Mouse (Mus musculus): ENCODE data around the gene Gm49342. TPM values are rescaled to one million over a fixed set of nuclear protein-coding genes. Genes with fewer than 3 reads are reported as not detected.
"Not testable (repeated sequence)": the region's sequence is repeated elsewhere in the genome, so short reads cannot be mapped to it uniquely, and the experiment has no call there.

Gm49342 gene
- polyA plus RNA-seq (2016; fragmentation: Nextera tagmentation; extraction: Ambion mirVana), result not detected in 2 replicates

DNA sequence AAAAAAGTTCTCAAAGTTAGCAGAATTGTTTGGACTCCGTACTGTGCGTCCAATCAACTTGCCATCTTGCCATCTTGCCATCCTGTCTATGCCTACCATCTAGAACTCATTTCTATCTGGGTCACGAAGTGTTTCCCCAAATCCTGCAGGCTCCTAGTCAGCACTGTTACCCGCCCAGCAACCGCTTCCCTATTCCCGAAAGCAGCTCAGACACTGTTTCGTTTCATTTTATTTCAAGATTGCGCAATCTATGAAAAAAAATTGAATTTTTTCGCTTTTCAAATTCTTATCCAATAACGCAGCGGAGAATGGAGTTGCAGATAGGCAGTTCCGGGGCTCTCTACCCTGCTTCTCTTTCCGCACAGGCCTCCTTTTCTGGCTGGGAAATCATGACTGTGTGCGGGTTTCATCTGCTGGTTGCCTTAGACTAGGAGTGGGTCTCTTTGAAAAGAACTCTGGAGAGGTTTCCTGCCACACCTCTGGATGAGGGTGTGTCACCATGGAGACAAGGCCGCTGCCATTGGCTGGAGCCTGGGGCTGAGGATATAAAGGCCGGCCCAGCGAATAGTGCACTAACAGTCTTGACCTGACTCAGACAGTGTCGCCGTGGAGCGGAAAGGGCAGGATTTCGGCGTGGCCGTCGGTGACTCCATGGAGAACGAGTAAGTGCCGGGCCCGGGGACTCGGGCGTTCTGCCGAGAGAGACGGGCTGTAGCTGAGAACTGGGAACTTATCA is at the start of gene Gm49342:
Gm49342 (plus strand) TSS at position 586 of the 736 bp plus-strand sequence.
- H3K4me3 ChIP-seq, result peak within 1 kb of the TSS; percentile 43
- H3K4me1 ChIP-seq, result peaks cover 5% of the 10 kb centered on the region; the same call in 1 of the 2 replicates
- H3K27me3 ChIP-seq (replicated peaks), result no peaks in the 10 kb centered on the region
- peak within 1 kb of the TSS; percentile 51 for H3K9ac ChIP-seq
- peak within 1 kb of the TSS; percentile 46; the same call in 1 of the 2 replicates for H3K27ac ChIP-seq
- peak within 1 kb of the TSS; percentile 63 for H3K4me2 ChIP-seq (replicated peaks)
- 20% methylated on average over 31 of the region's 31 CpGs for WGBS
- peak; percentile 99 for ATAC-seq (ENCODE audit: low FRiP score, low read depth)
- no peaks in the 10 kb centered on the region for H3K9me3 ChIP-seq
- H3K36me3 ChIP-seq, result peaks cover 2% of the 10 kb centered on the region; the same call in 1 of the 2 replicates

DNA sequence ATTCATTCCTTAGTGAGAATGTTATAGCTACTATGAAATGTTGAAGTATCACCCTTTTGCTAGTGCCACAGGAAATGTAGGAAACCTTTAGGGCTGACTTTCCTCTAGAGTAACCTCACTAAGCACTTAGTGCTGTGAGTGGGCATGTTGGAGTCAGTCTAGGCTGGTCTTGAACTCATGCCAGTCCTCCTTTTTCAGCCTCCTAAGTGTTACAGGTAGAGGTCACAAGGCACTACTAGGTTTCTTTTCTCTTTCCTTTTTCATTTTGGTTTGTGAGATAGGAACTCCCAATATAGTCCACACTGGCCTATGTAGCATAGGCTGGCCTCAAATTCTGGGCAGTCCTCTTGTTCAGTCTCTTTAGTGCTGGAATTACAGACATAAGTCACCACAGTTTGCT is 48.9 kb upstream of the Gm49342 start:
- Histone ChIP-seq H3K9ac (no peak overlapping the region), H3K4me1 (peaks cover 10% of the 10 kb centered on the region), H3K9me3 (no peaks in the 10 kb centered on the region), H3K4me2 (replicated peaks) (no peak overlapping the region), H3K4me3 (no peak overlapping the region), H3K27ac (no peak overlapping the region), H3K27me3 (replicated peaks) (peaks cover 3% of the 10 kb centered on the region; the same call in 1 of the 2 replicates), H3K36me3 (no peaks in the 10 kb centered on the region)
- ATAC-seq (ENCODE audit: low FRiP score, low read depth), result no peak

DNA sequence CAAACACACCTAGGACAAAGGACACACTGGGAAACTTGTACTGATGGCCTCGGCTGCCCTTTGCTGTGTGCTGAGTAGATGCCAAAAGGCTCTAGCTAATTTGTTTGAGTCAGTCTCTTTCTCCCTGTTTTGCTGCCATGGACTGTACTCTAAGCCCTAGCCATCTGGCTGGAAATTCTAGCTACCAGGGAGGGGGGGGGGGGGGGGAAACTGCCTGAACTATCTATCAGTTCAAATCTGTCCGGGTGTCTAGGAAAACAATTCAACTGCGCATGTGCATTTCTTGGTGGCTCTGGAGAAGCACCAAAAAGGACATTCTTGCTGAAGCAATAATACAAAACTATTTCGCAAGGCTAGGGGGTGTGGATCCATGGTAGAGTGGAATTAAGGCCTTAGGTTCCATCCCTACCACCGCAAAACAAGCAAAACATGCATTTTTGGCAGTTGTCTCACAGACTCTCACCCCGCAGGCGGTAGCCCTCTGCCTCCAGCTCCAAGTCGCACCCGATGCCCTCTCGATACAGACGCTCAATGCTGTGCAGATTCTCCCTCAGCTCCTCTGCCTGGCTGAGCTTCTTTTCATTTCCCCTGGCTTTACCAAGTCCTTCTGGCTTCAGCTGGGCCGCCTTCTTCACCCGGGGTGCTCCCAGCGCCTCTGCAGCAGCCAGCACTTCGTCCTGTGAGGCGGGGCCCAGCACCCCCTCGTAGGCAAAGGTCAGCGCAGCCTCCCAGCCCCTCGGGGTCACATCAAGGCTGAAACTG is 48.2 kb upstream of the Gm49342 start:
- peak; percentile 41 for ATAC-seq (ENCODE audit: low FRiP score, low read depth)
- no peaks in the 10 kb centered on the region for H3K36me3 ChIP-seq
- peaks cover 10% of the 10 kb centered on the region for H3K4me1 ChIP-seq
- peak overlapping the region; percentile 65 for H3K9ac ChIP-seq
- peaks cover 3% of the 10 kb centered on the region; the same call in 1 of the 2 replicates for H3K27me3 ChIP-seq (replicated peaks)
- H3K27ac ChIP-seq, result no peak overlapping the region
- peak overlapping the region; percentile 47 for H3K4me3 ChIP-seq
- no peaks in the 10 kb centered on the region for H3K9me3 ChIP-seq
- H3K4me2 ChIP-seq (replicated peaks), result peak overlapping the region; percentile 83
- 16% methylated on average over 19 of the region's 19 CpGs for WGBS

DNA sequence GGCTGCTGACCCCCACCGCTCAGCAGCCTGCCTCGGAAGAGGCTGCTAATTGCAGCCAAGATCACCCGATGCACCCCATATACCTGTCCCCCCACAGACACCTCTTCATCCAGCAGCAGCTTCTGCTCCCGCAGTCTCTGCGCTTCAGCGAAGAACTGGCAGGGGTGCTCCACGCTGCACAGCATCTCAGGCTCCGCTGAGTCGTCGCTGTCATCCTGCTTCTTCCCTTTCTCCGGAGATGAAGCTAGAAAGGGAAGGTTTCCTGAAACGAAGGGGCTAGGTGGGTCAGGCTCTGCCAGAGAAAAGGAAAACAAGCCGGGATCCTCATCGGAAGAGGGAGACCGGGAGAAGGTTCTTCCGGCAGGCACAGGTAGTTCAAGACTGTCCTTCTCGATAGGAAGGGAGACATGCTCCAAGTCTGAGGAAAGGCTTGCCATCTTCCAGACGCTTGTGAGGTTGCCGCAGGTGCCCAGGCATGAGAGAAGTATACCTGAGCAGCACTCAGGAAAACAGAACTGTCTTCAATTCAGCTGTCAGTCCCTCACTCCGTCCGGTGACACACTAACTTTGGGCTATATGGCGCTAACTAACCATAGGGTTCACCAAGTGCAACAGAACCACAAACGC is 47.5 kb upstream of the Gm49342 start:
- Histone ChIP-seq H3K4me2 (replicated peaks) (peak overlapping the region; percentile 83), H3K27ac (no peak overlapping the region), H3K27me3 (replicated peaks) (peaks cover 3% of the 10 kb centered on the region; the same call in 1 of the 2 replicates), H3K36me3 (no peaks in the 10 kb centered on the region), H3K9me3 (no peaks in the 10 kb centered on the region), H3K9ac (peak overlapping the region; percentile 65), H3K4me1 (peaks cover 10% of the 10 kb centered on the region), H3K4me3 (peak overlapping the region; percentile 47)
- WGBS, result 19% methylated on average over 23 of the region's 23 CpGs
- ATAC-seq (ENCODE audit: low FRiP score, low read depth), result peak; percentile 61

DNA sequence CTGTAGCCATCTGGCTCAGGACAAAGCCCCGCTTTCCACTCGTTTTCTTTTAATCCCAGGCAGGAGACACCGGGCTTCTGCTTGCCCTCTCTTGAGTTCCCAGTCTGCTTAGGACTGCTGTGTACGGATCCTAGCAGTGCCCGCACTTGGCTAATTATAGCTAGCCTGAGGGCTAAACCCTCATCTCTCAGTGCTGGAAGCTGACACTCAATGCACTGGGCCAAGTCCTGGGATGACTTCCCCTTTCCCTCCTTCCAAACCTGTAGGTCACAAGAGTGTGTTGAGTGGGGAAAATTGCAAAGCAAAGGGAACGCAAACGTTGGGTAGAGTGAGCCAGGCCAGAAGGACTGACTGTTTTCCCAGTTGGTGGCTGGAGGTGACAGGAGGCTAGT is 46.9 kb upstream of the Gm49342 start, which contains the start of gene Klhl33:
Klhl33 (minus strand) TSS at position 134 of the 392 bp plus-strand sequence.
- Histone ChIP-seq H3K27me3 (replicated peaks) (peaks cover 3% of the 10 kb centered on the region; the same call in 1 of the 2 replicates), H3K36me3 (no peaks in the 10 kb centered on the region), H3K9me3 (no peaks in the 10 kb centered on the region), H3K4me3 (peak within 1 kb of the TSS; percentile 47), H3K4me1 (peaks cover 10% of the 10 kb centered on the region), H3K9ac (peak within 1 kb of the TSS; percentile 65), H3K4me2 (replicated peaks) (peak within 1 kb of the TSS; percentile 83), H3K27ac (no peak within 1 kb of the TSS)
- WGBS, result 49% methylated on average over 7 of the region's 7 CpGs
- no peak for ATAC-seq (ENCODE audit: low FRiP score, low read depth)

DNA sequence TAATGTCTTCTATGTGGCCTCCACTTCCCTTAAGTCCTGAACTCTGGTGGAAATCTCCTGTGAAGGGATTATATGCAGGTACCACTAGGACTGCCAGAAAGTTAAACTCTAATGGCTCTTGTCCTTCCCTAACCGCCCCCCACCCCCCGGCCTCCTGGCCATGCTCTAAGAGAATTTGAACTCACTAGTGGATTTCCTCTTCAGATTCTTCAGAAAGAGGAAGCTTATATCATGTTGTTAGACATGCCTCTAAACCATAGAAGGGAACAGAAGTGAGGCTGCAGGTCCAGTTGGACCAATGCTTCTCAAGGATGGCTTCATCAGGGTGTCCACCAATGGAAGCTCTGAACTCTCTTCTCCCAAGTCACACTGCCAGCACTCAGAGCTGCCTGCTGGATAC is 46.3 kb upstream of the Gm49342 start:
- ATAC-seq (ENCODE audit: low FRiP score, low read depth); H3K4me2 ChIP-seq (replicated peaks); H3K4me1 ChIP-seq; H3K27ac ChIP-seq; H3K4me3 ChIP-seq; H3K27me3 ChIP-seq (replicated peaks); H3K9me3 ChIP-seq; H3K9ac ChIP-seq; H3K36me3 ChIP-seq: not testable (repeated sequence)
- 92% methylated on average over 2 of the region's 2 CpGs for whole genome bisulfite sequencing

DNA sequence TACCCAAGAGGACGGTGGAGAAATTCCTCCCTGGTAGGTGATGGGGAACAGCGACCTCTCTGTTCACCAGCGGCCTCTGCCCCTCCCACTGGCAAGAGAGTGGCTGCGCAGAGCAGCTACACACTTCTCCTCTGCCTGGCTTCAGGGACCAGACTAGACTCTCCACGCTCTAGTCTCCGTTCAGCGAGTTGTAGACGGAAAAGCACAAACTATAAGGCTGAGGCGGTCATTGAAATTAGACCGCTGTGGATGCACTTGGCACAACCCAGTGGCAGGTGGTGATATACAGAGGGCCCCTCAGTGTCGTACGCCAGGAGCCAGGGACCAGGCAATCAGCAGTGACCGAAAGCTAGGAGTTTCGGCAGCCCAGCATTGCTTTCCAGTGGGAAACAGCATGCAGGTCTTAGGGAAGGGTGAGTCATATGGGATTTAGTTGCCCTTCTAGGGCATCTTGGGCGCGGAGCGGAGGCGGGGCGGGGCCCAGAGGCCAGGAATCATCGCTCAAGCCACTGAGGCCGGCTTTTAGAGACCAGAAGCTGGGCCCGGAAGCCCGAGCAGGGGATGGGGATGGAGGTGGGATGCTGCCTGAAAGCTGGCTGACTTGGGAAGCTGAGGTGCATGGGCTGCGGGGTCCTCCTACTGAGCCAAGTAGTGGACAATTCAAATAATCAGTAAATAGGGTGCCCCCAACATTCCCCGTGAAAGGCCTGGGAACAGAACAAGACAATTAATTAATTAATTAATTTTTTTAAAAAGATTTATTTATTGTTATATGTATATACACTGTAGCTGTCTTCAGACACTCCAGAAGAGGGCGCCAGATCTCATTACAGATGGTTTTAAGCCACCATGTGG is 40.1 kb upstream of the Gm49342 start:
- peak overlapping the region; percentile 51 for H3K9ac ChIP-seq
- H3K4me3 ChIP-seq, result peak overlapping the region; percentile 29
- no peaks in the 10 kb centered on the region for H3K36me3 ChIP-seq
- peak; percentile 91 for ATAC-seq (ENCODE audit: low FRiP score, low read depth)
- no peak overlapping the region for H3K27ac ChIP-seq
- no peaks in the 10 kb centered on the region for H3K27me3 ChIP-seq (replicated peaks)
- WGBS, result 3% methylated on average over 26 of the region's 26 CpGs
- peaks cover 3% of the 10 kb centered on the region; the same call in 1 of the 2 replicates for H3K4me1 ChIP-seq
- peak overlapping the region; percentile 71 for H3K4me2 ChIP-seq (replicated peaks)
- H3K9me3 ChIP-seq, result no peaks in the 10 kb centered on the region

DNA sequence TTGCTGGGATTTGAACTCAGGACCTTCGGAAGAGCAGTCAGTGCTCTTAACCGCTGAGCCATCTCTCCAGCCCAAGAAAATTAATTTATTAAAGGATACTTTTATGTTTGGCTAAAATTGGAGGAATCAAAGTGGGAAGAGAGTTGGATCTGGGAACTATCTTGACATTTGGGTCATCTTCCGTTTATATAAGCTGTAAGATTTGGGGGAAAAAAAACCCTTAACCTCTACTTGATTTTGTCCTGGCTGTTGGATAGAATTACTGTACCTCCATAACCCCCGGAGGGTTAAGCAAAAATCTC is 39.5 kb upstream of the Gm49342 start:
- Histone ChIP-seq H3K9me3 (no peaks in the 10 kb centered on the region), H3K36me3 (no peaks in the 10 kb centered on the region), H3K4me1 (peaks cover 3% of the 10 kb centered on the region; the same call in 1 of the 2 replicates), H3K9ac (no peak overlapping the region), H3K4me2 (replicated peaks) (no peak overlapping the region), H3K27ac (no peak overlapping the region), H3K27me3 (replicated peaks) (no peaks in the 10 kb centered on the region), H3K4me3 (no peak overlapping the region)
- 88% methylated on average over 4 of the region's 4 CpGs for WGBS
- ATAC-seq (ENCODE audit: low FRiP score, low read depth), result no peak

DNA sequence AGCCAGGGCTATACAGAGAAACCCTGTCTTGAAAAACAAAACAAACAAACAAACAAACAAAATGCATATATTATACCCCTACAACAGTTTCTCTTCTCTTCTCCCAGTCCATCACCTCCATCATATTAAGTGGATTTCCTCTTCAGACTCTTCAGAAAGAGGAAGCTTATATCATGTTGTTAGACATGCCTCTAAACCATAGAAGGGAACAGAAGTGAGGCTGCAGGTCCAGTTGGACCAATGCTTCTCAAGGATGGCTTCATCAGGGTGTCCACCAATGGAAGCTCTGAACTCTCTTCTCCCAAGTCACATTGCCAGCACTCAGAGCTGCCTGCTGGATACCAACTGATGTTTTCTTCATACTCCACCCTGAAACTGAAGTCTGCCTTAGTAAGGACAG is 39.0 kb upstream of the Gm49342 start:
- not testable (repeated sequence) for H3K9me3 ChIP-seq; H3K9ac ChIP-seq; H3K27me3 ChIP-seq (replicated peaks); H3K36me3 ChIP-seq; H3K4me3 ChIP-seq; H3K4me2 ChIP-seq (replicated peaks); H3K4me1 ChIP-seq; H3K27ac ChIP-seq; ATAC-seq (ENCODE audit: low FRiP score, low read depth)

DNA sequence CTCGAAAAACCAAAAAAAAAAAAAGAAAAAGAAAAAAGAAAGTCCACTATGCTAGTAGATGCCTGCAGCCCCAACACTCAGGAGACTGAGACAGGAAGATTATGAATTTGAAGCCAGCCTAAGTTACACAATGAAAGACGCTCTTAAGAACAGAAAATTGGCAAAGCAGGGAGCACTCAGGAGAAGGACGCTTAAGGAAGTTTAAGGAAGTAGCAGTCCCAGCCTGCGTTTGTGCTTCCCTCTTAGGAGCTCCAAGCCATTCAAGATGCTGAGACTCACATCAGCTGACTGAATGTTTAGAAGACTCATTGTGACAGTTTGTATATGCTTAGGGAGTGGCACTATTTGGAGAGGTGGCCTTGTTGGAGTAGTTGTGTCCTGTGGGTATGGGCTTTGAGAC is 36.2 kb upstream of the Gm49342 start:
- H3K4me2 ChIP-seq (replicated peaks), result no peak overlapping the region
- H3K4me3 ChIP-seq, result no peak overlapping the region
- no peak for ATAC-seq (ENCODE audit: low FRiP score, low read depth)
- no peaks in the 10 kb centered on the region for H3K9me3 ChIP-seq
- peaks cover 15% of the 10 kb centered on the region for H3K36me3 ChIP-seq
- H3K9ac ChIP-seq, result no peak overlapping the region
- H3K27me3 ChIP-seq (replicated peaks), result no peaks in the 10 kb centered on the region
- 82% methylated on average over 4 of the region's 4 CpGs for WGBS
- no peak overlapping the region for H3K27ac ChIP-seq
- H3K4me1 ChIP-seq, result peaks cover 3% of the 10 kb centered on the region; the same call in 1 of the 2 replicates

DNA sequence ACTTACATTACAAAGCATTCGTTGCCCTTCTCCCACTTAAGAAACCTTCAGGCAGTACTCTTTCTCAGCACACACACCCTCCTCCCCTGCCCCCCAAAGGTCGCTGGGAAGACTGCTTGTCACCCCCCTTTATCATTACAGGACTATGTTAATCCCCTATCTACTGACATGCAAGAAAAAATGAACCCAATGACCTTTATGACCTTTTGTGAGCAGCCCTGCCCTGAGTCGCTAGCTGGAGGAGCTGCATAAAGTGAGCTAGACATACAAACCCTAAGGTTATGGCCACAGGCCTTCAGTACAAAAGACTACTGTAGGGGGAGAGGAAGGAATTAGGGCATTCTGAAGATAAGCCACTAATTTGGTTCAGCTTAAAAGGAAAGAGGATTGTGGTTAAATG is 33.0 kb upstream of the Gm49342 start:
- Histone ChIP-seq H3K4me2 (replicated peaks) (no peak overlapping the region), H3K36me3 (peaks cover 44% of the 10 kb centered on the region), H3K9me3 (no peaks in the 10 kb centered on the region), H3K4me1 (no peaks in the 10 kb centered on the region), H3K27me3 (replicated peaks) (no peaks in the 10 kb centered on the region), H3K27ac (no peak overlapping the region), H3K9ac (no peak overlapping the region), H3K4me3 (no peak overlapping the region)
- no peak for ATAC-seq (ENCODE audit: low FRiP score, low read depth)
- 61% methylated on average over 3 of the region's 3 CpGs for WGBS
